ENCODE assay signal across 7 mouse cellular contexts in genomic region chr17:70683561-70684167, GRCm38 (mm10).
A peak's percentile ranks its signal among the peaks of the same experiment; 100 is the strongest.
DNase-seq lines count a peak whose midpoint lies in the region; ATAC-seq lines count a peak whose summit lies in the region.

No protein-coding gene starts in this region.

- peak; percentile 76 for ATAC-seq in intestine, embryonic 14.5 days (replicated peaks; ENCODE audit: low FRiP score, low TSS enrichment, low read depth)
- ATAC-seq in midbrain, embryonic 15.5 days (replicated peaks), result peak; percentile 77

- no peak overlapping the region for H3K27ac ChIP-seq in intestine, embryonic 14.5 days (ENCODE audit: low read depth)
- no peak overlapping the region for H3K27ac ChIP-seq in midbrain, embryonic 15.5 days

- no peaks in the 10 kb centered on the region for H3K27me3 ChIP-seq in intestine, embryonic 14.5 days (replicated peaks; ENCODE audit: control insufficient read depth, insufficient read depth, low read length)
- H3K27me3 ChIP-seq in midbrain, embryonic 15.5 days (replicated peaks), result no peaks in the 10 kb centered on the region

- no peaks in the 10 kb centered on the region for H3K9me3 ChIP-seq in intestine, embryonic 14.5 days (ENCODE audit: control insufficient read depth, low read length)
- H3K9me3 ChIP-seq in midbrain, embryonic 15.5 days, result no peaks in the 10 kb centered on the region

- intact Hi-C loops in left cerebral cortex, postnatal 14 days (cut with DNase I), result loop anchor here (5.0 kb wide), 3 partner anchors 51 to 256 kb away; no protein-coding TSS in a partner anchor

- no peak overlapping the region for H3K9ac ChIP-seq in intestine, embryonic 14.5 days (ENCODE audit: low read length)
- H3K9ac ChIP-seq in midbrain, embryonic 15.5 days, result no peak overlapping the region

- peak; percentile 76 for DNase-seq in adrenal gland, adult 2 months
- DNase-seq in embryo, embryonic 10 days (ENCODE audit: low spot score), result peak; percentile 92
- peak; percentile 35 for DNase-seq in gastrocnemius, postnatal 25 days
- DNase-seq in intestine, embryonic 14.5 days (ENCODE audit: low spot score), result peak; percentile 85
- DNase-seq in left cerebral cortex, postnatal 14 days (ENCODE audit: low spot score in 2 of 2), result peak; percentile 88 to 89
- DNase-seq in spleen, postnatal 10 days (ENCODE audit: low spot score in 2 of 2), result peak; percentile 26 to 66

- no peaks in the 10 kb centered on the region for H3K36me3 ChIP-seq in intestine, embryonic 14.5 days (ENCODE audit: control insufficient read depth, insufficient read depth, low read length)
- no peaks in the 10 kb centered on the region for H3K36me3 ChIP-seq in midbrain, embryonic 15.5 days (replicated peaks)

- no peak overlapping the region for H3K4me2 ChIP-seq in intestine, embryonic 14.5 days (ENCODE audit: low read length)
- H3K4me2 ChIP-seq in midbrain, embryonic 15.5 days, result no peak overlapping the region

- H3K4me1 ChIP-seq in intestine, embryonic 14.5 days (replicated peaks; ENCODE audit: control insufficient read depth, insufficient read depth, low read length), result no peaks in the 10 kb centered on the region
- H3K4me1 ChIP-seq in midbrain, embryonic 15.5 days, result no peaks in the 10 kb centered on the region

- 13% methylated on average over 15 of the region's 15 CpGs for WGBS in intestine, embryonic 14.5 days
- 13% methylated on average over 15 of the region's 15 CpGs for WGBS in midbrain, embryonic 15.5 days

- H3K4me3 ChIP-seq in intestine, embryonic 14.5 days (ENCODE audit: low read depth, low read length), result no peak overlapping the region
- no peak overlapping the region for H3K4me3 ChIP-seq in midbrain, embryonic 15.5 days

Comparison
In these comparisons a context has a peak if more than half of its experiments do, and no peak if none do; other contexts are left out.
1. DNase-seq: peak in every context shown above with its lines; median percentile 92 in embryo, embryonic 10 days; 88 in left cerebral cortex, postnatal 14 days; 85 in intestine, embryonic 14.5 days; 76 in adrenal gland, adult 2 months; 46 in spleen, postnatal 10 days; 35 in gastrocnemius, postnatal 25 days.